Mouse (Mus musculus) kidney, postnatal 0 days (tissue): ENCODE measurements around the gene Gm11563. TPM values are rescaled to one million over a fixed set of nuclear protein-coding genes. Genes with fewer than 3 reads are reported as not detected.

Experiments
- ATAC-seq: fragments of 200-750 bp; cut with Nextera tagmentation; replicated peaks from 2 replicates; pipeline ENCODE4 v1.8.0; 2017; ENCODE audit warnings: low read depth, moderate number of reproducible peaks, moderate TSS enrichment, moderate library complexity; ENCODE audit not compliant: low FRiP score
- DNase-seq: peaks from one replicate; pipeline ENCODE4 v3.0.0-alpha.2; 2016; ENCODE audit warnings: low spot score
- H3K27ac ChIP-seq: fragments of 300-500 bp; sonication (generic); 2 replicates; pipeline ENCODE4 v1.5.1; 2014; ENCODE audit warnings: mild to moderate bottlenecking
- H3K27me3 ChIP-seq: fragments of 300-500 bp; sonication (generic); 2 replicates; pipeline ENCODE4 v1.6.1; 2014; ENCODE audit warnings: low read length, mixed read lengths; ENCODE audit not compliant: insufficient read depth
- H3K36me3 ChIP-seq: fragments of 300-500 bp; sonication (generic); 2 replicates; pipeline ENCODE4 v1.6.1; 2014; ENCODE audit warnings: low read length, mixed read lengths; ENCODE audit not compliant: insufficient read depth
- H3K4me1 ChIP-seq: fragments of 300-500 bp; sonication (generic); replicated peaks from 2 replicates; pipeline ENCODE4 v1.6.1; 2014; ENCODE audit warnings: antibody characterized with exemption, low read length, mixed read lengths; ENCODE audit not compliant: insufficient read depth
- H3K4me2 ChIP-seq: fragments of 300-500 bp; sonication (generic); 2 replicates; pipeline ENCODE4 v1.6.1; 2014; ENCODE audit warnings: mild to moderate bottlenecking, low read length, moderate library complexity, mixed read lengths
- H3K4me3 ChIP-seq: fragments of 300-500 bp; sonication (generic); replicated peaks from 2 replicates; pipeline ENCODE4 v1.5.1; 2014; ENCODE audit warnings: low read depth, low read length
- H3K9ac ChIP-seq: fragments of 300-500 bp; sonication (generic); 2 replicates; pipeline ENCODE4 v1.6.1; 2014; ENCODE audit warnings: low read depth, low read length
- H3K9me3 ChIP-seq: fragments of 300-500 bp; sonication (generic); replicated peaks from 2 replicates; pipeline ENCODE4 v1.6.1; 2016; ENCODE audit warnings: low read length, inconsistent platforms, mixed read lengths
- CTCF ChIP-seq: IDR thresholded peaks from 2 replicates; pipeline ENCODE4 v1.5.1; 2016; ENCODE audit warnings: antibody characterized with exemption, low read depth, mild to moderate bottlenecking, moderate library complexity
- WGBS: fragments of 180-500 bp; shearing (Covaris S2); extraction: QIAGEN DNeasy Blood & Tissue Kit; methylation state at CpG from one replicate; pipeline ENCODE4 v1.1.7; 2014; 5-methylcytosine and 5-hydroxymethylcytosine counted together
- polyA plus RNA-seq: library from polyadenylated mRNA; unstranded; fragments of >200 nt; fragmentation: Nextera tagmentation; extraction: Ambion mirVana; gene quantifications from 2 replicates; pipeline ENCODE4 v1.2.1, GENCODE M21; 2015

Gene Gm11563
- polyA plus RNA-seq, 1 experiment from 2014 or later: not detected

DNA sequence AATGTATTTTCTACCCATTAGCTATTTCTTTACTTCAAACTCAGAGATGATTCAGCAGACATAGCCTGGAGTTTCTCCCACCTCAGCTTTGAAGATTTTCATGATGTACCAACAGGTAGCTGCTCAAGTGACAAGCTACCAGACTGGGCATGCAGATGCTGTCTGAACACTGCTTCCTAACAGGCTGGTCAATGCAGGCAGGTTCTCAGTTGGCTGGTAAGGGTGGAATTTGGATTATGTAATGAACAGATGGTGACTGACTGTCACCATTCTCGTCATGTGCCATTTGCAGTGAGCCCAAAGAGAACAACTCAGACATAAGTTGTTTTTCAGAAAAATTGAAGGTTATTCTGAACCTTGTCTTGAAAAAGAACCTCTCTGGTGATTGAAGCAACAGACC lies 49.6 kb downstream of the Gm11563 start:
- H3K4me1 ChIP-seq: no peaks in the 10 kb centered on the region
- no peak for ATAC-seq
- WGBS: 84% methylated on average over 1 of the region's 1 CpGs
- H3K27me3 ChIP-seq: no peaks in the 10 kb centered on the region
- H3K36me3 ChIP-seq: no peaks in the 10 kb centered on the region
- H3K9me3 ChIP-seq: no peaks in the 10 kb centered on the region
- TF ChIP-seq CTCF: no peak
- H3K9ac ChIP-seq: no peak overlapping the region
- no peak overlapping the region for H3K4me2 ChIP-seq
- no peak overlapping the region for H3K4me3 ChIP-seq
- no peak for DNase-seq
- no peak overlapping the region for H3K27ac ChIP-seq

Other genes with a start within 250 kb of the Gm11563 start
- not detected in 2 replicates for gene Krt12, start 236.7 kb downstream of the Gm11563 start, polyA plus RNA-seq
- 3.6 and 5.0 TPM in 2 replicates for gene Krt20, start 220.8 kb downstream of the Gm11563 start, polyA plus RNA-seq
- gene Krt23, start 165.8 kb downstream of the Gm11563 start, polyA plus RNA-seq: 30.6 and 31.8 TPM in 2 replicates
- 0.45 and 0.46 TPM in 2 replicates for gene Krt39, start 137.6 kb downstream of the Gm11563 start, polyA plus RNA-seq
- not detected in 2 replicates for gene Krt40, start 115.8 kb downstream of the Gm11563 start, polyA plus RNA-seq
- gene Krtap3-3, start 108.1 kb downstream of the Gm11563 start, polyA plus RNA-seq: not detected in 2 replicates
- not detected in 2 replicates for gene Krtap3-2, start 102.1 kb downstream of the Gm11563 start, polyA plus RNA-seq
- gene Gm11939, start 99.5 kb downstream of the Gm11563 start, polyA plus RNA-seq: not detected in 2 replicates
- not detected in 2 replicates for gene Krtap3-1, start 92.3 kb downstream of the Gm11563 start, polyA plus RNA-seq
- gene Krtap1-5, start 77.9 kb downstream of the Gm11563 start, polyA plus RNA-seq: not detected in 2 replicates
- gene Krtap1-4, start 75.3 kb downstream of the Gm11563 start, polyA plus RNA-seq: not detected in 2 replicates
- not detected in 2 replicates for gene Krtap1-3, start 67.6 kb downstream of the Gm11563 start, polyA plus RNA-seq
- not detected in 2 replicates for gene Krtap9-3, start 60.9 kb downstream of the Gm11563 start, polyA plus RNA-seq
- gene Gm11938, start 55.7 kb downstream of the Gm11563 start, polyA plus RNA-seq: not detected in 2 replicates
- gene Gm11937, start 48.8 kb downstream of the Gm11563 start, polyA plus RNA-seq: not detected in 2 replicates
- gene Krtap2-4, start 44.1 kb downstream of the Gm11563 start, polyA plus RNA-seq: not detected in 2 replicates
- not detected in 2 replicates for gene Gm11562, start 38.5 kb downstream of the Gm11563 start, polyA plus RNA-seq
- gene Krtap4-1, start 30.7 kb downstream of the Gm11563 start, polyA plus RNA-seq: not detected in 2 replicates
- not detected in 2 replicates for gene Krtap4-2, start 23.9 kb downstream of the Gm11563 start, polyA plus RNA-seq
- gene Krtap4-7, start 14.9 kb downstream of the Gm11563 start, polyA plus RNA-seq: not detected in 2 replicates
- not detected in 2 replicates for gene Gm11555, start 8.7 kb downstream of the Gm11563 start, polyA plus RNA-seq
- not detected in 2 replicates for gene Krtap4-6, start 7.0 kb upstream of the Gm11563 start, polyA plus RNA-seq
- not detected in 2 replicates for gene Gm14190, start 31.8 kb upstream of the Gm11563 start, polyA plus RNA-seq
- gene Gm14180, start 75.3 kb upstream of the Gm11563 start, polyA plus RNA-seq: not detected in 2 replicates
- not detected in 2 replicates for gene Gm11595, start 114.0 kb upstream of the Gm11563 start, polyA plus RNA-seq
- not detected in 2 replicates for gene Krtap4-8, start 121.7 kb upstream of the Gm11563 start, polyA plus RNA-seq
- not detected in 2 replicates for gene Krtap4-9, start 126.2 kb upstream of the Gm11563 start, polyA plus RNA-seq
- gene Gm11596, start 134.5 kb upstream of the Gm11563 start, polyA plus RNA-seq: not detected in 2 replicates
- not detected in 2 replicates for gene Gm11569, start 140.0 kb upstream of the Gm11563 start, polyA plus RNA-seq
- not detected in 2 replicates for gene Gm11554, start 145.5 kb upstream of the Gm11563 start, polyA plus RNA-seq
- not detected in 2 replicates for gene Krtap4-13, start 150.9 kb upstream of the Gm11563 start, polyA plus RNA-seq
- gene Gm11564, start 156.7 kb upstream of the Gm11563 start, polyA plus RNA-seq: not detected in 2 replicates
- gene 2300003K06Rik, start 179.1 kb upstream of the Gm11563 start, polyA plus RNA-seq: not detected in 2 replicates
- not detected in 2 replicates for gene Krtap4-16, start 192.6 kb upstream of the Gm11563 start, polyA plus RNA-seq
- not detected in 2 replicates for gene Gm11568, start 199.0 kb upstream of the Gm11563 start, polyA plus RNA-seq
- not detected in 2 replicates for gene Gm11559, start 205.5 kb upstream of the Gm11563 start, polyA plus RNA-seq
- gene Krtap9-1, start 214.4 kb upstream of the Gm11563 start, polyA plus RNA-seq: not detected in 2 replicates
- gene Gm11567, start 220.2 kb upstream of the Gm11563 start, polyA plus RNA-seq: not detected in 2 replicates
- not detected in 2 replicates for gene Krtap31-1, start 249.0 kb upstream of the Gm11563 start, polyA plus RNA-seq